Mouse (Mus musculus): ENCODE data around the gene Mamdc2. TPM values are rescaled to one million over a fixed set of nuclear protein-coding genes. Genes with fewer than 3 reads are reported as not detected.

The Mamdc2 gene
- polyA plus RNA-seq, 1 experiment, result 3.4 TPM

- TF ChIP-seq CTCF (IDR thresholded peaks at IDR 0.05; ENCODE audit: low read depth, low read length) (no peak), POLR2A (IDR thresholded peaks at IDR 0.05; ENCODE audit: borderline replicate concordance, low read depth, low read length) (no peak)
- Histone ChIP-seq H3K4me3 (ENCODE audit: insufficient read depth, low read length) (no peak overlapping the region), H3K4me1 (ENCODE audit: control insufficient read depth, insufficient read depth, low read length) (no peaks in the 10 kb centered on the region), H3K27ac (ENCODE audit: insufficient read depth, low read depth, low read length) (no peak overlapping the region)
These were observed 52.3 kb downstream of the Mamdc2 start for GRCm38 (mm10) chr19:23395956-23396355.

- no peak overlapping the region for H3K4me3 ChIP-seq (ENCODE audit: insufficient read depth, low read length)
These were observed 53.6 kb downstream of the Mamdc2 start for GRCm38 (mm10) chr19:23394597-23394996.

GRCm38 (mm10) chr19:23388862-23389272 lies 59.4 kb downstream of the Mamdc2 start:
- no peak overlapping the region for H3K4me3 ChIP-seq (ENCODE audit: insufficient read depth, low read length)
- no peaks in the 10 kb centered on the region for H3K4me1 ChIP-seq (ENCODE audit: control insufficient read depth, insufficient read depth, low read length)
- TF ChIP-seq CTCF (IDR thresholded peaks at IDR 0.05; ENCODE audit: low read depth, low read length) (no peak), POLR2A (IDR thresholded peaks at IDR 0.05; ENCODE audit: borderline replicate concordance, low read depth, low read length) (no peak)
- no peak overlapping the region for H3K27ac ChIP-seq (ENCODE audit: insufficient read depth, low read depth, low read length)

More at GRCm38 (mm10) chr19:23394597-23394996, 53.6 kb downstream of the Mamdc2 start:
- TF ChIP-seq CTCF (IDR thresholded peaks at IDR 0.05; ENCODE audit: low read depth, low read length) (no peak), POLR2A (IDR thresholded peaks at IDR 0.05; ENCODE audit: borderline replicate concordance, low read depth, low read length) (no peak)
- Histone ChIP-seq H3K27ac (ENCODE audit: insufficient read depth, low read depth, low read length) (no peak overlapping the region), H3K4me1 (ENCODE audit: control insufficient read depth, insufficient read depth, low read length) (no peaks in the 10 kb centered on the region)

GRCm38 (mm10) chr19:23388083-23388861 lies 60.0 kb downstream of the Mamdc2 start:
- Histone ChIP-seq H3K27ac (ENCODE audit: insufficient read depth, low read depth, low read length) (no peak overlapping the region), H3K4me1 (ENCODE audit: control insufficient read depth, insufficient read depth, low read length) (no peaks in the 10 kb centered on the region), H3K4me3 (ENCODE audit: insufficient read depth, low read length) (no peak overlapping the region)
- TF ChIP-seq POLR2A (IDR thresholded peaks at IDR 0.05; ENCODE audit: borderline replicate concordance, low read depth, low read length) (no peak), CTCF (IDR thresholded peaks at IDR 0.05; ENCODE audit: low read depth, low read length) (no peak)

GRCm38 (mm10) chr19:23382396-23382795 lies 65.8 kb downstream of the Mamdc2 start:
- Histone ChIP-seq H3K4me3 (ENCODE audit: insufficient read depth, low read length) (no peak overlapping the region), H3K27ac (ENCODE audit: insufficient read depth, low read depth, low read length) (no peak overlapping the region), H3K4me1 (ENCODE audit: control insufficient read depth, insufficient read depth, low read length) (no peaks in the 10 kb centered on the region)
- no peak for TF ChIP-seq POLR2A (IDR thresholded peaks at IDR 0.05; ENCODE audit: borderline replicate concordance, low read depth, low read length)
- TF ChIP-seq CTCF (IDR thresholded peaks at IDR 0.05; ENCODE audit: low read depth, low read length), result no peak

GRCm38 (mm10) chr19:23380968-23381367 lies 67.3 kb downstream of the Mamdc2 start:
- Histone ChIP-seq H3K4me1 (ENCODE audit: control insufficient read depth, insufficient read depth, low read length) (no peaks in the 10 kb centered on the region), H3K27ac (ENCODE audit: insufficient read depth, low read depth, low read length) (no peak overlapping the region), H3K4me3 (ENCODE audit: insufficient read depth, low read length) (no peak overlapping the region)
- no peak for TF ChIP-seq CTCF (IDR thresholded peaks at IDR 0.05; ENCODE audit: low read depth, low read length)
- no peak for TF ChIP-seq POLR2A (IDR thresholded peaks at IDR 0.05; ENCODE audit: borderline replicate concordance, low read depth, low read length)

GRCm38 (mm10) chr19:23379752-23380504 lies 68.3 kb downstream of the Mamdc2 start:
- no peak overlapping the region for H3K4me3 ChIP-seq (ENCODE audit: insufficient read depth, low read length)
- H3K4me1 ChIP-seq (ENCODE audit: control insufficient read depth, insufficient read depth, low read length), result 0 out of 2 replicates have a peak, but pooled peaks cover under 1% of the 10 kb centered on the region
- TF ChIP-seq CTCF (IDR thresholded peaks at IDR 0.05; ENCODE audit: low read depth, low read length) (no peak), POLR2A (IDR thresholded peaks at IDR 0.05; ENCODE audit: borderline replicate concordance, low read depth, low read length) (no peak)
- H3K27ac ChIP-seq (ENCODE audit: insufficient read depth, low read depth, low read length), result no peak overlapping the region

- TF ChIP-seq CTCF (IDR thresholded peaks at IDR 0.05; ENCODE audit: low read depth, low read length) (no peak), POLR2A (IDR thresholded peaks at IDR 0.05; ENCODE audit: borderline replicate concordance, low read depth, low read length) (no peak)
These were observed 71.6 kb downstream of the Mamdc2 start for GRCm38 (mm10) chr19:23376536-23377201.

GRCm38 (mm10) chr19:23374941-23375656 lies 73.1 kb downstream of the Mamdc2 start:
- no peak overlapping the region for H3K4me3 ChIP-seq (ENCODE audit: insufficient read depth, low read length)
- H3K27ac ChIP-seq (ENCODE audit: insufficient read depth, low read depth, low read length), result no peak overlapping the region
- TF ChIP-seq CTCF (IDR thresholded peaks at IDR 0.05; ENCODE audit: low read depth, low read length) (no peak), POLR2A (IDR thresholded peaks at IDR 0.05; ENCODE audit: borderline replicate concordance, low read depth, low read length) (no peak)
- 0 out of 2 replicates have a peak, but pooled peaks cover 2% of the 10 kb centered on the region for H3K4me1 ChIP-seq (ENCODE audit: control insufficient read depth, insufficient read depth, low read length)

More at GRCm38 (mm10) chr19:23376536-23377201, 71.6 kb downstream of the Mamdc2 start:
- no peak overlapping the region for H3K27ac ChIP-seq (ENCODE audit: insufficient read depth, low read depth, low read length)
- H3K4me1 ChIP-seq (ENCODE audit: control insufficient read depth, insufficient read depth, low read length), result 0 out of 2 replicates have a peak, but pooled peaks cover 2% of the 10 kb centered on the region
- H3K4me3 ChIP-seq (ENCODE audit: insufficient read depth, low read length), result no peak overlapping the region
